Mouse (Mus musculus) testis, postnatal 14 days (tissue): ENCODE measurements around the gene Plxnb2.
A peak's percentile ranks its signal among the peaks of the same experiment; 100 is the strongest.

Source experiments
- DNase-seq: peaks from one replicate; pipeline ENCODE4 v3.0.0; 2021; ENCODE audit warnings: low spot score

Plxnb2 gene

GRCm38 (mm10) chr15:89149271-89150040 is 31.1 kb downstream of the Plxnb2 start, which contains the start of gene Mapk11:
Gene Mapk11, minus strand, starts transcription at chr15:89149628.
- no peak for DNase-seq

DNA sequence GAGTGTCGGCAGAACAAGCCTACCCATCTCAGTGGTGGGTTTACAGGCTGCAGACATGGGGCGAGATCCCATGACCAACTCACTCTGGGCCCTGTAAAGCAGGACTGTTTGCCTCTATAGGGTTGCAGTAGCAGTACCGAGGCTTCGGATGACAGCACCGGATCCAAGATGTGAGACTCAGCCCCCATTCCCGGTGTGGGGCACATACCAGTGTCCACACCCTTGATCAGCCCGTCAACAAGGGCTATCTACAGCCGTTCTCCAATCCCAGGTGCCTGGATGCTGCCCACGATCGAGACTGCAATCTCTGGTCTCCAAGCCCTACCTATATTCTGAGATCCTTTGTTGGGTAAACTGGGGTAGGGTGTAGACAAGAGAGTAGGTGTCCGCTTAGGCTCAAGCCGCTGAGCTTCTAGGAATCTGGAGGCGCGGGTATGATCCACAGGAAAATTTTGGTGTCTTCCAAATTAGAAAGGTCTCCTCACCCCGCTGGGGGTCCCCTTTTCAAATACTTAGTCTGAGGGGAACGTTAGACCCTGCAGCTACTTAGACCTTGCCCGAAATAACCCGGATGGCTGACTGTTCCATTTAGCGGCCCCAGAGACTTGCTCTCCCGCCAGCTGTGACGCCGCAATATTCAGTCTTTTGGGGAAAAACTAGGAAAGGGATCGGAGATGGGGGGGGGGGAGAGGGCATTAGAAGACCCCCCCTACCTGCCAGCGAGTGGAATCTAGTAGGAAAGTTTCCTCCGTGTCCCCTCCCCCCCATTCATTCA is 31.9 kb downstream of the Plxnb2 start:
- DNase-seq = no peak

DNA sequence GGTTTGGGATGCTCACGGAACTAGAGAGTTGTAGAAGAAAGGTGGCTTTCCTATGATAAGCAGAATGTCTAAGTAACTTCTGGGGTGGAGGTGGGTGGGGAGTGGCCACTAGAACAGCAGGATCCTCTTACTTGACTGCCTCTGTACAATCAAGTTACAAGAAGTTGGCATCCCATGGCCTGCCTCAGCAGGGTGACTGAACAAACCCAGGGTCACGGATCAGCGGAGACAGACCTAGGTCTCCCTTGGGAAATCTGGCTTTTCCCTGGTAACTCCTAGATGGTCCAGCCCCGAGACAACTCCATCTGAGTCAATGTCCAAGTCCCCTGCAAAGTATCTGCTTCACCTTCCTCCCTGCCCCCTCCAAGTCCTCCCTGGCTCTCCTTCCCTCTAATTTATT is 32.7 kb downstream of the Plxnb2 start:
- DNase-seq = no peak

- no peak for DNase-seq
Observed at GRCm38 (mm10) chr15:89147456-89147855, 33.1 kb downstream of the Plxnb2 start.

- DNase-seq = no peak
Observed at GRCm38 (mm10) chr15:89147024-89147423, 33.6 kb downstream of the Plxnb2 start.

GRCm38 (mm10) chr15:89146537-89146936 is 34.1 kb downstream of the Plxnb2 start:
- no peak for DNase-seq

- no peak for DNase-seq
Observed at GRCm38 (mm10) chr15:89145813-89146350, 34.7 kb downstream of the Plxnb2 start.

DNA sequence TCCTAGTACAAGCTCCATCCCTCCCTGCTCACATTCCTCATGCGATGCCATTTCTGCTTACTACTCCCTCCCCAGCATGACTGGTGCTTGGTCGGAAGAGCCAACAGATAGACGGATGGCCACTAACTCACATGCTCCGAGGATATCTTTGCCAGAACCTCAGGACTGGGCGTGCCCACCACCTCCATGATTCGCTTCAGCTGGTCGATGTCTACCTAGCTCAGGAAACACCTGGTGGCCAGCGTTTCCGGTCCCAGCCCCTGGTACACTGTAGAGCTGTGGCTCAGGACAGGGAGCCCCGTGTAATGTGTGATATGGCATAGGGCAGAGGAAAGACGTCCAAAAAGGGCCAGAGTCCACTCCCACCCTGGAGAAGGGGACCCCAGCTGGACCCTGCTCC is 35.6 kb downstream of the Plxnb2 start:
- no peak for DNase-seq

DNA sequence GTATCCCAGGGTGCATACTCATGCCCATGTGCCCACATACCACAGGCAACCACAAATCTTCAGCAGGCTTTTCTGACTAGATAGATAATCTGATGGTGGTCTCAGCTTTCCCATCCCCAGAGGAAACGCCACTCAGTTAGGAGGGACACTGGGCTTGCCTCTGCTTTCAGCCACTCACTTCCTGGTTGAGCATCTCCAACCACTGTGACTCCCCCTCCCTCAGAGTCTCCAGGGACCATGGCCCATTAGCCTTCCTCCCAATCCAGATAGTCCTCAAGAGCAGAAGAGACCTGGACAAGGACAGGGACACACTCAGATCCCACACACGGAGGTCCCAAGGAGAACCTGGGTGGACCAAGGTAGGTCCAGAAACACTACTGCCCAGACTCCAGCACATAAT is 37.5 kb downstream of the Plxnb2 start:
- DNase-seq = no peak

- DNase-seq = no peak
Observed at GRCm38 (mm10) chr15:89141905-89142304, 38.7 kb downstream of the Plxnb2 start.

GRCm38 (mm10) chr15:89141443-89141842 is 39.1 kb downstream of the Plxnb2 start:
- DNase-seq = no peak

DNA sequence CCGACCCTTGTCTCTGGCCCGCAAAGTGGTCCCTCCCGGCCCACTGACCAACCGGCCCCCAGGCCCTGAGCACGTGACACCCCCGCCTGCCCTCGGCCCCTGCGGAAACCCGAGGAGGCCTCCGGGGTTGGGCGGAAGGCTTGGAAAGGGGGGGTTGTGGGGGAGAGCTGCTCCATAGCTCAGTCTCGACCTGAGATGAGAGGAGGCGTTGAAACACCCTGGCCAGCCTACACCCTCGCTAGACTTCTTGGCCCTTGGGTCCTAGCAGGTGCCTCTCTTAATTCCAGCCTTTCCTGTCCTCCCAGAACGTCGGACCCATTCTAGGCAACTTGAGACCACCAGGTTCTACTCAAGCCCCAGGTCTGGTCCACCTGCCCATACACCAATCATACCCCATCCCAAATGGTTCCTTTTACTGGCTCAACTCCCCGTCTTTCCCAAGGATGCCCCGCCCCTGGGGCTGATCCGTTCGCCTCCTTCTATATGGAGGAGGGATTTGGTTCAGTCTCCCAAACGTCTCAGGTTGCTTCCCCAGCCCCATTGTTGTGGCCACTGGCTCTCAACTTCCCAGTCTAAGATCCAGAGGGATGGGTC is 39.8 kb downstream of the Plxnb2 start, which contains the start of gene Mapk12:
Gene Mapk12, minus strand, starts transcription at position 45 of the 594 bp plus-strand sequence.
- DNase-seq = no peak

DNA sequence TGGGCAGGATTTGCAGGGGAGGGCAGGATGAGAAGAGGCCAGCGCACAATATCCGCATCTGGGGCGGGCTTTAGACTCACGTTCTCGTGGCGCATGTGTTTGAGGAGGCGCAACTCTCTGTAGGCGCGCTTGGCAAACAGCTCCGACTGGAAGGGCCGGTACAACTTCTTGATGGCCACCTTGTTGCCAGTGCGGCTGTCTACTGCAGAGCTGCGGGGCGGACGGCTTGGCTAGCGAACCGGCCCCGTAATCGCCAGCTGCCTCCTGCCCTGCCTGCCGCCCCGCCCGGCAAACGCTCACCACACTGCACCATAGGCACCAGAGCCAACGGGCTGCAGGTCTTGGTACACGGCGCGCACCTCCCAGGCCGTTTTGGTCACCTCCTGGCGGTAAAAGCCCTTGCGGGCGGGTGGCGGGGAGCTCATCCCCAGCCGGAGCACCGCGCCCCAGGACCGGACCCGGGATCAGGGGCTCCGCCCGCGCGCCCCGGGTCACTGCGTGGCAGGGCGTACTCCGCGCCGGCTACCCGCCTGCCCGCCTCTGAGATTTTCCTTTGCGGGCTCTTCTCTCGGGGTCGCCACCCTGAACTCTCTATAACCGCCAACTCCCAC is 40.4 kb downstream of the Plxnb2 start:
- no peak for DNase-seq

- DNase-seq = no peak
Observed at GRCm38 (mm10) chr15:89138531-89138930, 42.1 kb downstream of the Plxnb2 start.

DNA sequence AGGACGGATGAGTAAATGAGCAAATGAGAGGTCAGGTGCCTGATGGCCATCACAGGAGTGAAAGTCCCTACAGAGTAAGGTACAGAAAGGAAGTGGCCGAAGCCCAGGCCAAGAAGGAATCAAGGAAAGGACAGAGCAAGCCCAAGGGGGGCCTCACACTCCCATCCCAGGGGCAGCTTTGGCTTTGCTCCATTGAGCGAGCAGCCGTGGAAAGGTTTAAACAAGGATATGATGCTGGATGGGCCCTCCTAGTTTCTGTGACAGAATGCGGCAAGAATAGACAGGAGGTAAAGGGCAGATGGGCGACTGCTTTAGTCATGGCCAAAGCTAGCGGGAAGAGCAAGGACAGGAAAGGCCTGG is 42.6 kb downstream of the Plxnb2 start:
- DNase-seq = no peak

GRCm38 (mm10) chr15:89137378-89138045 is 43.1 kb downstream of the Plxnb2 start:
- DNase-seq = no peak

GRCm38 (mm10) chr15:89136461-89137155 is 44.0 kb downstream of the Plxnb2 start:
- no peak for DNase-seq

DNA sequence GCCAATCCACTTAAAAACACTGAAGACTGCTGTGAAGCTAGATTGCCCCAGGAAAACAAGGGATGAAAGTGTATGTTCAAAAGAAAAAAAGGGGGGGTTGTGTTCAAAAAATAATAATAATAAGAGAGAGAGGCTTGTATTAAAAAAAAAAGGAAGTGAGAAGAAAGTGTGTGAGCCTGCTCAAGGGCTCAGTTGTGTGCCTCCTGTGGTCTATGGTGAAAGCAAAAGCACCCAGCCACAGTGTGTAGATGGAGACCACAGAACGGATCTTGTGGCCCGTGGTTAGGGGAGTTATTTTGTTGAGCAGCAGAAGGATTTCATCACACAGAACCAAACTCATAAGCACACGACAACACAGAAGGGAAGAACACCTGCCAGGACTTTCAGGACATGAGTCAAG is 49.3 kb downstream of the Plxnb2 start:
- no peak for DNase-seq

DNA sequence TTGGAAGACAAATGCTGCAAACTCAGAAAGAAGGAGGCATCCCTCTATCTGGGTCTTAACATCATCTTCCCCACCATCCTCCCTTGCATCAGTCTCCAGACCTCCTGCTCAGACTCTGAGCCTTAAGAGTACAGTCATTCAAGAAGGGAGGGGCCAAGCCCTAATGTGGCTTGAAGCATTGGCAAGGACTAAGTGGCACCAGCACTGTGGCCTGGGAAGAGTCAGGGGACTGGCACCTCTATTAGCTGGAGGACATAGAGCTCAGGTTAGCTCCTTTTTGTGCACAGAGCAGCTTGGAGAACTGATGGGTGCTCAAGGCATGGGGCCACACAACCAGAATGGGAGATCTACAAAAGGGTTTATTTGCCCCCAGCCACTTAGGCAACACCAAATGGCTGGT is 50.3 kb downstream of the Plxnb2 start:
- no peak for DNase-seq

DNA sequence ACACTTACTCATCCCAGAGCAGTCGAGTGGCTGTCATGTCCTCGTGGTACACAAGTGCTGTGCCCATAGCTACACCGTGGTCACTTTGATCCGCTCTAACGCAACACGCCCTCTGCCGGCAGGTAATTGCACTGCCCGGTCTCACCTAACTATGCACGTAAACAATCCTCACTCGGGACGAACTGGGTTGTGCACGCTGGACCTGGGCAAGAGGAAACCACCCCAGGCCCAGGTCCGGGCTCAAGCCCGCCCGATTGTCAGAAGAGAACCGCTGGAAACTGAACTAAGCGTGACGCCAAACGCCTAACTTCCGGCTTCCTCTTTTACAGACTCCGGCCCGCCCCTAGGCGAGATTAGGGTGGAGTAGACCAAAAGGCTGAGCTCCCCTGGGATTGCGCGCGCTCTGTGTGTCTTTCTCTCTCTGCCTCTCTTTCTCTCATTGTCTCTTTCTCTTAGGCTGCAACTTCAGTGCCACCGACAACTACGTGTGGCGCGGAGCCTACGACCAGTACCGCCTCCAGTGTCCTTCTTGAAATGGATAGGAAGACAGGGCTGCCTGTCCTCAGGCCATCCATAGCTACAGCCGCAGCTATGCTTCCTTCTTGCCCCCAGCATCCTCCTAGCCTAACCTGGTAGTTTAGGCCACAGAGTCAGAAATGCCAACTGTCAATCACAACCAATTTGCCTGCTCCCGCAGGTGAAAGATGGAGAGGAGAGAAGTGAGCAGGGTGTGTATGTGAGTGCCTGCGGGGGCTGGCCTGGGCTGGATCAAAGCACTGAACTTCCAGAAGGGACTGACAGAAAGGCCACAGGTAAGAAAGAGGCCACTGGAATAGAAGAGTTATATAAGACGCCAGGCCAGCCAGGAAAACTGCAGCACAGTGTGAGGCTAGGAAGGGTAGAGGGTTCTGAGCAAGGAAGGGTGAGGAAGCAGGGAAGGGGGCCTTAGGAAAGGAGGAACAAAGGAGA is 51.9 kb downstream of the Plxnb2 start, which contains the start of gene Hdac10:
Gene Hdac10, minus strand, starts transcription at position 319 of the 969 bp plus-strand sequence.
- DNase-seq = peak; percentile 72
